Mouse (Mus musculus) stomach, embryonic 14.5 days (tissue): ENCODE data around the gene Cdhr2. TPM values are rescaled to one million over a fixed set of nuclear protein-coding genes. Genes with fewer than 3 reads are reported as not detected.

Source experiments
- ATAC-seq: fragments of 200-750 bp; cut with Nextera tagmentation; 2 replicates; pipeline ENCODE4 v1.8.0; 2017; ENCODE audit warnings: low read depth, moderate TSS enrichment; ENCODE audit not compliant: insufficient number of reproducible peaks, insufficient read depth, low FRiP score
- H3K27ac ChIP-seq: fragments of 300-500 bp; sonication (generic); 2 replicates; pipeline ENCODE4 v1.5.1; 2014; ENCODE audit warnings: mild to moderate bottlenecking, low read length, moderate library complexity, mixed read lengths
- H3K27me3 ChIP-seq: fragments of 300-500 bp; sonication (generic); 2 replicates; pipeline ENCODE4 v1.6.1; 2014; ENCODE audit warnings: low read length, control low read depth, mixed read lengths; ENCODE audit not compliant: control insufficient read depth, insufficient read depth
- H3K36me3 ChIP-seq: fragments of 300-500 bp; sonication (generic); 2 replicates; pipeline ENCODE4 v1.6.1; 2014; ENCODE audit warnings: mild to moderate bottlenecking, control low read depth, low read length, moderate library complexity, mixed read lengths; ENCODE audit not compliant: control insufficient read depth, insufficient read depth
- H3K4me1 ChIP-seq: fragments of 300-500 bp; sonication (generic); 2 replicates; pipeline ENCODE4 v1.6.1; 2014; ENCODE audit warnings: low read length, control low read depth, mixed read lengths; ENCODE audit not compliant: control insufficient read depth, insufficient read depth
- H3K4me2 ChIP-seq: fragments of 300-500 bp; sonication (generic); replicated peaks from 2 replicates; pipeline ENCODE4 v1.6.1; 2014; ENCODE audit warnings: low read depth, low read length, control low read depth
- H3K4me3 ChIP-seq: fragments of 300-500 bp; sonication (generic); 2 replicates; pipeline ENCODE4 v1.5.1; 2014; ENCODE audit warnings: low read depth, low read length, control low read depth
- H3K9ac ChIP-seq: fragments of 300-500 bp; sonication (generic); replicated peaks from 2 replicates; pipeline ENCODE4 v1.6.1; 2014; ENCODE audit warnings: low read depth, mild to moderate bottlenecking, control low read depth, low read length, moderate library complexity, mixed read lengths
- H3K9me3 ChIP-seq: fragments of 300-500 bp; sonication (generic); 2 replicates; pipeline ENCODE4 v1.6.1; 2016; ENCODE audit warnings: low read depth, low read length, control low read depth; ENCODE audit not compliant: control insufficient read depth
- WGBS: fragments of 180-500 bp; shearing (Covaris S2); extraction: QIAGEN DNeasy Blood & Tissue Kit; methylation state at CpG from one replicate; pipeline ENCODE4 v1.1.7; 2014; 5-methylcytosine and 5-hydroxymethylcytosine counted together
- polyA plus RNA-seq: library from polyadenylated mRNA; unstranded; fragments of >200 nt; fragmentation: Nextera tagmentation; extraction: Ambion mirVana; gene quantifications from 2 replicates; pipeline ENCODE4 v1.2.1, GENCODE M21; 2014

Gene Cdhr2
- polyA plus RNA-seq, 1 experiment from 2014 or later: 1.00 TPM

DNA sequence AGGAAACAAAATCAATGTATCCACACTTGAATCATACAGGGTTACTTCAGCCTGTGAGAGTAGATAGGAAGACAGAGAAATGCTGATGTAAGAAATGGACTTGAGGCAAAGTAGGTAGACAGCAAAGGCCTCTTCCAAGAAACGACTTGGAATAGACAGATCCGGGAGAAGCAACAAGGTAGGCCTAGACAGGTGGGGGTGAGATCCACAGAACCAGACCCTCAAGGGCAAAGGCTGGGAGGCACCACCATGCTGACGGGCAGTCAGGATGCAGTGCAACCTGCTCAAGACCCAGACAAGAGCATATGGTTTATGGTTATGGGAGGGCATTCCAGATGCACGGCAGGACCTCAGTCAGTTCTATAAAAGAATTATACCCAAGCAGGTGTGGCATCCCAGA is 65.8 kb downstream of the Cdhr2 start:
- H3K4me2 ChIP-seq: no peak overlapping the region
- no peaks in the 10 kb centered on the region for H3K9me3 ChIP-seq
- no peak overlapping the region for H3K27ac ChIP-seq
- H3K4me1 ChIP-seq: 0 out of 2 replicates have a peak, but pooled peaks cover 6% of the 10 kb centered on the region
- no peak for ATAC-seq
- no peak overlapping the region for H3K4me3 ChIP-seq
- no peak overlapping the region for H3K9ac ChIP-seq
- H3K27me3 ChIP-seq: peaks cover 34% of the 10 kb centered on the region
- WGBS: 82% methylated on average over 4 of the region's 4 CpGs
- no peaks in the 10 kb centered on the region for H3K36me3 ChIP-seq

- Histone ChIP-seq H3K27ac (no peak overlapping the region), H3K4me2 (no peak overlapping the region), H3K9ac (no peak overlapping the region), H3K36me3 (no peaks in the 10 kb centered on the region), H3K4me1 (no peaks in the 10 kb centered on the region), H3K9me3 (no peaks in the 10 kb centered on the region), H3K4me3 (no peak overlapping the region), H3K27me3 (no peaks in the 10 kb centered on the region)
- ATAC-seq: no peak
- 78% methylated on average over 3 of the region's 3 CpGs for WGBS
These were observed 79.3 kb downstream of the Cdhr2 start for GRCm38 (mm10) chr13:54780592-54780991.

- Histone ChIP-seq H3K27ac (no peak overlapping the region), H3K36me3 (no peaks in the 10 kb centered on the region), H3K4me1 (no peaks in the 10 kb centered on the region), H3K9ac (no peak overlapping the region), H3K9me3 (no peaks in the 10 kb centered on the region), H3K27me3 (no peaks in the 10 kb centered on the region), H3K4me2 (no peak overlapping the region), H3K4me3 (no peak overlapping the region)
- WGBS: 84% methylated on average over 3 of the region's 3 CpGs
- ATAC-seq: no peak
These were observed 79.8 kb downstream of the Cdhr2 start for GRCm38 (mm10) chr13:54781086-54781485.

- Histone ChIP-seq H3K36me3 (no peaks in the 10 kb centered on the region), H3K4me1 (no peaks in the 10 kb centered on the region), H3K4me2 (no peak overlapping the region), H3K27ac (no peak overlapping the region), H3K4me3 (no peak overlapping the region), H3K27me3 (no peaks in the 10 kb centered on the region), H3K9me3 (no peaks in the 10 kb centered on the region), H3K9ac (no peak overlapping the region)
- no peak for ATAC-seq
- WGBS: 51% methylated on average over 2 of the region's 2 CpGs
These were observed 82.0 kb downstream of the Cdhr2 start for GRCm38 (mm10) chr13:54783235-54783634.

GRCm38 (mm10) chr13:54783698-54784097 is 82.4 kb downstream of the Cdhr2 start, which contains the start of gene Eif4e1b:
TSS of gene Eif4e1b (plus strand) at chr13:54783998.
- no peak within 1 kb of the TSS for H3K4me3 ChIP-seq
- no peaks in the 10 kb centered on the region for H3K36me3 ChIP-seq
- H3K9me3 ChIP-seq: no peaks in the 10 kb centered on the region
- no peaks in the 10 kb centered on the region for H3K4me1 ChIP-seq
- H3K27ac ChIP-seq: no peak within 1 kb of the TSS
- no peak for ATAC-seq
- H3K27me3 ChIP-seq: no peaks in the 10 kb centered on the region
- 82% methylated on average over 4 of the region's 4 CpGs for WGBS
- H3K9ac ChIP-seq: no peak within 1 kb of the TSS
- no peak within 1 kb of the TSS for H3K4me2 ChIP-seq

Other genes starting within 250 kb of the Cdhr2 start
- 132 and 150 TPM in 2 replicates for gene Thoc3, start 232.6 kb upstream of the Cdhr2 start, polyA plus RNA-seq
- 15.6 and 16.6 TPM in 2 replicates for gene Simc1, start 197.7 kb upstream of the Cdhr2 start, polyA plus RNA-seq
- 129 and 138 TPM in 2 replicates for gene 4833439L19Rik, start 136.0 kb upstream of the Cdhr2 start, polyA plus RNA-seq
- gene Arl10, start 126.4 kb upstream of the Cdhr2 start, polyA plus RNA-seq: 25.8 and 28.9 TPM in 2 replicates
- 76.2 and 87.5 TPM in 2 replicates for gene Nop16, start 111.4 kb upstream of the Cdhr2 start, polyA plus RNA-seq
- gene Higd2a, start 111.3 kb upstream of the Cdhr2 start, polyA plus RNA-seq: 205 and 233 TPM in 2 replicates
- gene Cltb, start 90.1 kb upstream of the Cdhr2 start, polyA plus RNA-seq: 40.3 and 45.6 TPM in 2 replicates
- 120 and 131 TPM in 2 replicates for gene Faf2, start 79.7 kb upstream of the Cdhr2 start, polyA plus RNA-seq
- 71.7 and 83.9 TPM in 2 replicates for gene Rnf44, start 7.6 kb upstream of the Cdhr2 start, polyA plus RNA-seq
- gene Gprin1, start 48.4 kb downstream of the Cdhr2 start, polyA plus RNA-seq: 0.65 and 0.90 TPM in 2 replicates
- 0.59 and 0.74 TPM in 2 replicates for gene Sncb, start 65.1 kb downstream of the Cdhr2 start, polyA plus RNA-seq
- gene Eif4e1b, start 82.5 kb downstream of the Cdhr2 start, polyA plus RNA-seq: not detected in 2 replicates
- gene Tspan17, start 87.9 kb downstream of the Cdhr2 start, polyA plus RNA-seq: 7.8 and 11.6 TPM in 2 replicates
- gene Unc5a, start 247.9 kb downstream of the Cdhr2 start, polyA plus RNA-seq: 2.9 and 3.7 TPM in 2 replicates